Mouse (Mus musculus) limb, embryonic 15.5 days (tissue): ENCODE measurements around the gene Nr2c2ap. TPM values are rescaled to one million over a fixed set of nuclear protein-coding genes. Genes with fewer than 3 reads are reported as not detected.

ENCODE experiments used
- ATAC-seq: fragments of 200-750 bp; cut with Nextera tagmentation; 2 replicates; pipeline ENCODE4 v1.8.0; 2017; ENCODE audit warnings: low read depth, moderate TSS enrichment; ENCODE audit not compliant: insufficient number of reproducible peaks, low FRiP score, low TSS enrichment
- H3K27ac ChIP-seq: fragments of 300-500 bp; sonication (generic); 2 replicates; pipeline ENCODE4 v1.5.1; 2015; ENCODE audit warnings: moderate library complexity, mild to moderate bottlenecking, inconsistent platforms
- H3K27me3 ChIP-seq: fragments of 300-500 bp; sonication (generic); 2 replicates; pipeline ENCODE4 v1.6.1; 2015; ENCODE audit warnings: inconsistent platforms
- H3K36me3 ChIP-seq: fragments of 300-500 bp; sonication (generic); 2 replicates; pipeline ENCODE4 v1.6.1; 2015; ENCODE audit warnings: inconsistent platforms
- H3K4me1 ChIP-seq: fragments of 300-500 bp; sonication (generic); 2 replicates; pipeline ENCODE4 v1.6.1; 2015; ENCODE audit warnings: inconsistent platforms
- H3K4me2 ChIP-seq: fragments of 300-500 bp; sonication (generic); 2 replicates; pipeline ENCODE4 v1.6.1; 2015; ENCODE audit warnings: mild to moderate bottlenecking, inconsistent platforms
- H3K4me3 ChIP-seq: fragments of 300-500 bp; sonication (generic); 2 replicates; pipeline ENCODE4 v1.5.1; 2015; ENCODE audit warnings: mild to moderate bottlenecking, inconsistent platforms
- H3K9ac ChIP-seq: fragments of 300-500 bp; sonication (generic); 2 replicates; pipeline ENCODE4 v1.6.1; 2015; ENCODE audit warnings: inconsistent platforms
- H3K9me3 ChIP-seq: fragments of 300-500 bp; sonication (generic); 2 replicates; pipeline ENCODE4 v1.6.1; 2016; ENCODE audit warnings: inconsistent platforms
- WGBS: fragments of 180-500 bp; shearing (Covaris S2); methylation state at CpG from one replicate; pipeline ENCODE4 v1.1.7; 2015; 5-methylcytosine and 5-hydroxymethylcytosine counted together
- polyA plus RNA-seq: library from polyadenylated mRNA; unstranded; fragments of >200 nt; fragmentation: Nextera tagmentation; extraction: Ambion mirVana; gene quantifications from 2 replicates; pipeline ENCODE4 v1.2.1, GENCODE M21; 2015

Nr2c2ap gene
- polyA plus RNA-seq, 1 experiment from 2014 or later, result 31.2 TPM

GRCm38 (mm10) chr8:70104506-70104905 is 26.6 kb upstream of the Nr2c2ap start:
- Histone ChIP-seq H3K4me3 (no peak overlapping the region), H3K36me3 (no peaks in the 10 kb centered on the region), H3K9me3 (no peaks in the 10 kb centered on the region), H3K4me1 (no peaks in the 10 kb centered on the region), H3K4me2 (no peak overlapping the region), H3K9ac (no peak overlapping the region), H3K27ac (no peak overlapping the region), H3K27me3 (peaks cover 23% of the 10 kb centered on the region)
- 18% methylated on average over 6 of the region's 6 CpGs for WGBS
- ATAC-seq, result no peak

GRCm38 (mm10) chr8:70104922-70105321 is 26.2 kb upstream of the Nr2c2ap start:
- Histone ChIP-seq H3K9me3 (no peaks in the 10 kb centered on the region), H3K27me3 (peaks cover 27% of the 10 kb centered on the region), H3K36me3 (no peaks in the 10 kb centered on the region), H3K4me3 (no peak overlapping the region), H3K27ac (no peak overlapping the region), H3K4me1 (no peaks in the 10 kb centered on the region), H3K9ac (no peak overlapping the region), H3K4me2 (no peak overlapping the region)
- ATAC-seq, result no peak
- WGBS, result 80% methylated on average over 7 of the region's 7 CpGs

GRCm38 (mm10) chr8:70110451-70110850 is 20.7 kb upstream of the Nr2c2ap start:
- WGBS, result 77% methylated on average over 2 of the region's 2 CpGs
- ATAC-seq, result no peak

GRCm38 (mm10) chr8:70111192-70111795 is 19.8 kb upstream of the Nr2c2ap start:
- Histone ChIP-seq H3K4me3 (no peak overlapping the region), H3K36me3 (no peaks in the 10 kb centered on the region), H3K9ac (no peak overlapping the region), H3K27me3 (peaks cover 90% of the 10 kb centered on the region), H3K4me1 (peaks cover 8% of the 10 kb centered on the region), H3K4me2 (no peak overlapping the region), H3K27ac (no peak overlapping the region), H3K9me3 (no peaks in the 10 kb centered on the region)
- 46% methylated on average over 23 of the region's 23 CpGs for WGBS
- no peak for ATAC-seq

More at GRCm38 (mm10) chr8:70110451-70110850, 20.7 kb upstream of the Nr2c2ap start:
- H3K9me3 ChIP-seq, result no peaks in the 10 kb centered on the region
- H3K4me3 ChIP-seq, result no peak overlapping the region
- peaks cover 8% of the 10 kb centered on the region for H3K4me1 ChIP-seq
- no peak overlapping the region for H3K4me2 ChIP-seq
- H3K9ac ChIP-seq, result no peak overlapping the region
- H3K36me3 ChIP-seq, result no peaks in the 10 kb centered on the region
- H3K27ac ChIP-seq, result no peak overlapping the region
- H3K27me3 ChIP-seq, result peaks cover 82% of the 10 kb centered on the region

GRCm38 (mm10) chr8:70112401-70113016 is 18.6 kb upstream of the Nr2c2ap start:
- WGBS, result 6% methylated on average over 43 of the region's 43 CpGs
- ATAC-seq, result no peak
- no peak overlapping the region for H3K4me2 ChIP-seq

GRCm38 (mm10) chr8:70114488-70114887 is 16.6 kb upstream of the Nr2c2ap start:
- H3K9ac ChIP-seq, result no peak overlapping the region

More at GRCm38 (mm10) chr8:70112401-70113016, 18.6 kb upstream of the Nr2c2ap start:
- H3K27me3 ChIP-seq, result peaks cover 99% of the 10 kb centered on the region
- no peak overlapping the region for H3K27ac ChIP-seq
- no peaks in the 10 kb centered on the region for H3K36me3 ChIP-seq
- no peaks in the 10 kb centered on the region for H3K9me3 ChIP-seq
- H3K4me1 ChIP-seq, result peaks cover 8% of the 10 kb centered on the region
- no peak overlapping the region for H3K9ac ChIP-seq
- no peak overlapping the region for H3K4me3 ChIP-seq

GRCm38 (mm10) chr8:70114892-70115291 is 16.2 kb upstream of the Nr2c2ap start:
- 70% methylated on average over 13 of the region's 13 CpGs for WGBS
- Histone ChIP-seq H3K27ac (no peak overlapping the region), H3K27me3 (peaks cover 99% of the 10 kb centered on the region), H3K36me3 (no peaks in the 10 kb centered on the region), H3K4me2 (no peak overlapping the region), H3K9ac (no peak overlapping the region), H3K9me3 (no peaks in the 10 kb centered on the region), H3K4me3 (no peak overlapping the region), H3K4me1 (peaks cover 8% of the 10 kb centered on the region)
- ATAC-seq, result no peak

More at GRCm38 (mm10) chr8:70114488-70114887, 16.6 kb upstream of the Nr2c2ap start:
- no peak overlapping the region for H3K4me3 ChIP-seq
- 23% methylated on average over 6 of the region's 6 CpGs for WGBS
- H3K9me3 ChIP-seq, result no peaks in the 10 kb centered on the region
- H3K27me3 ChIP-seq, result peaks cover 99% of the 10 kb centered on the region
- no peaks in the 10 kb centered on the region for H3K36me3 ChIP-seq
- no peak for ATAC-seq
- no peak overlapping the region for H3K4me2 ChIP-seq
- peaks cover 8% of the 10 kb centered on the region for H3K4me1 ChIP-seq
- no peak overlapping the region for H3K27ac ChIP-seq

- WGBS, result 4% methylated on average over 9 of the region's 9 CpGs
- no peak overlapping the region for H3K4me3 ChIP-seq
- H3K36me3 ChIP-seq, result no peaks in the 10 kb centered on the region
- no peak for ATAC-seq
- H3K27ac ChIP-seq, result no peak overlapping the region
- no peak overlapping the region for H3K9ac ChIP-seq
- no peaks in the 10 kb centered on the region for H3K9me3 ChIP-seq
- peaks cover 88% of the 10 kb centered on the region for H3K27me3 ChIP-seq
- no peak overlapping the region for H3K4me2 ChIP-seq
- H3K4me1 ChIP-seq, result peaks cover 6% of the 10 kb centered on the region
Observed at GRCm38 (mm10) chr8:70117611-70118010, 13.5 kb upstream of the Nr2c2ap start.

- H3K9me3 ChIP-seq, result no peaks in the 10 kb centered on the region
- H3K4me3 ChIP-seq, result no peak overlapping the region
- no peaks in the 10 kb centered on the region for H3K36me3 ChIP-seq
- ATAC-seq, result no peak
- peaks cover 74% of the 10 kb centered on the region for H3K27me3 ChIP-seq
- no peak overlapping the region for H3K9ac ChIP-seq
- H3K27ac ChIP-seq, result no peak overlapping the region
- peaks cover 6% of the 10 kb centered on the region for H3K4me1 ChIP-seq
- WGBS, result 15% methylated on average over 17 of the region's 17 CpGs
- no peak overlapping the region for H3K4me2 ChIP-seq
Observed at GRCm38 (mm10) chr8:70118726-70119700, 12.1 kb upstream of the Nr2c2ap start.

GRCm38 (mm10) chr8:70120667-70121066 is 10.5 kb upstream of the Nr2c2ap start, which contains the start of gene Ncan:
Gene Ncan (minus strand): TSS chr8:70120873.
- ATAC-seq, result peak; percentile 42; the same call in 1 of the 2 replicates
- WGBS, result 1% methylated on average over 19 of the region's 19 CpGs
- H3K36me3 ChIP-seq, result no peaks in the 10 kb centered on the region
- no peak within 1 kb of the TSS for H3K9ac ChIP-seq
- no peaks in the 10 kb centered on the region for H3K9me3 ChIP-seq
- peaks cover 6% of the 10 kb centered on the region for H3K4me1 ChIP-seq
- no peak within 1 kb of the TSS for H3K27ac ChIP-seq
- H3K4me2 ChIP-seq, result peak within 1 kb of the TSS; percentile 37
- peak within 1 kb of the TSS; percentile 7; the same call in 1 of the 2 replicates for H3K4me3 ChIP-seq
- H3K27me3 ChIP-seq, result peaks cover 57% of the 10 kb centered on the region

- no peak for ATAC-seq
- Histone ChIP-seq H3K27ac (no peak overlapping the region), H3K9ac (no peak overlapping the region), H3K27me3 (peaks cover 36% of the 10 kb centered on the region), H3K4me2 (no peak overlapping the region), H3K4me1 (peaks cover 6% of the 10 kb centered on the region), H3K9me3 (no peaks in the 10 kb centered on the region), H3K4me3 (no peak overlapping the region), H3K36me3 (no peaks in the 10 kb centered on the region)
- 57% methylated on average over 2 of the region's 2 CpGs for WGBS
Observed at GRCm38 (mm10) chr8:70122863-70123262, 8.3 kb upstream of the Nr2c2ap start.
